Mouse (Mus musculus): Measurements from ENCODE around the gene Trim46.

Trim46 gene

GRCm38 (mm10) chr3:89246261-89247100 is at the start of gene Trim46:
Gene Trim46 (minus strand): TSS chr3:89246309.
- peak; percentile 66 to 78 for DNase-seq (ENCODE audit: low read depth in 1 of 2, low spot score in 2 of 2)

GRCm38 (mm10) chr3:89295685-89296230 is 49.6 kb upstream of the Trim46 start:
- no peak for DNase-seq (ENCODE audit: low read depth in 1 of 2, low spot score in 2 of 2)

- DNase-seq (ENCODE audit: low read depth in 1 of 2, low spot score in 2 of 2): no peak
Measured at GRCm38 (mm10) chr3:89294195-89294594, 48.1 kb upstream of the Trim46 start.

DNA sequence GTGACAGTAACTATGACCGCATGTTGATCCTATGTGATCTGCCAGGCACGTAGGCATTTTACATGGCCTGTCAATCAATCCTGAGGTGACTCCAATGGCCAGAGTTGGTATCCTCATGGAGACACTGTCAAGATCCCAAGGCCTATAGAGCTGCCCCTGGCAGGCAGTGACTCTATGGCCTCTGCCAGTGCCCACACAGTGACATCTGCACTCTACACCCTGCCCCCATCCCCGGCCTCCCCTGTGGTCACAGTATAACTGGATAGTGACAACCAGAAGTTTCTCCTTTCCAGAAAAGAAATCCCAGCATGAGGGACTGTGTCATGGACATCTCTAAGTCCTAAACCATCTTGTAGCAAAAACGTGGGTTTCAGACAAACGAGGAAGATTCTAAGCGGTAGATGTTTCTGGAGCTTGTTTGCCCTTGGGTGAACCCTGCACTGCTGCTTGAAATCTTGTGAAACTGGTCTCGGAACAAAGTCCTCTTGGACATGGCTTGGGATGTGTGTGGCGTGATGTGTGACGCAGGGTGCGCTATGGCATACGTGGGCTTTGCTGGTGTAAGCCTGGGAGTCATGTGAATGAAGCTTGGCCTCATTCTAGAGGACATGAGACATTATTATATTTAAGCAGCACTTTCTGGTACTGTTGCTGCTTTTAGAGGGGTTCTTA is 47.3 kb upstream of the Trim46 start:
- DNase-seq (ENCODE audit: low read depth in 1 of 2, low spot score in 2 of 2): no peak

- no peak for DNase-seq (ENCODE audit: low read depth in 1 of 2, low spot score in 2 of 2)
Measured at GRCm38 (mm10) chr3:89292303-89292702, 46.2 kb upstream of the Trim46 start.

DNA sequence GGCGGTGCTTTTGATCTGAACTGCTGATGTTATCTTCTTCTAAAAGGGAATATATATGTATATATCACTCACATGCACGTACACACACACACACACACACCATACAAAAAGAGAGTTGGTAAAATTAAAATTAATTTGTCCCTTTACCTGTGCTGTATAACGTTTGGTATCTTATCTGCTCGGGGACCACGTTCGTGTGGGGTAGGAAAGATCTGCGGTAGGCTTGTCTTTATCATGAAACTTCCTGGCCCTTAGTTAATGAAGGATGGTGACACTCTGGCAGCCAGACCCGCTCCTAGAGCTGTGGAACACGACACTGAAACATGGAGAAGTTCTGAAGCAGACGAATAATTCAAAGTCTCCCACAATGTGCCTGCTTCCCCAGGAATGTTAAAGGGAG is 45.8 kb upstream of the Trim46 start:
- no peak for DNase-seq (ENCODE audit: low read depth in 1 of 2, low spot score in 2 of 2)

- DNase-seq (ENCODE audit: low read depth in 1 of 2, low spot score in 2 of 2): no peak
Measured at GRCm38 (mm10) chr3:89288503-89288928, 42.4 kb upstream of the Trim46 start.

- no peak for DNase-seq (ENCODE audit: low read depth in 1 of 2, low spot score in 2 of 2)
Measured at GRCm38 (mm10) chr3:89287286-89287685, 41.2 kb upstream of the Trim46 start.

- DNase-seq (ENCODE audit: low read depth in 1 of 2, low spot score in 2 of 2): no peak
Measured at GRCm38 (mm10) chr3:89285526-89285925, 39.4 kb upstream of the Trim46 start.

DNA sequence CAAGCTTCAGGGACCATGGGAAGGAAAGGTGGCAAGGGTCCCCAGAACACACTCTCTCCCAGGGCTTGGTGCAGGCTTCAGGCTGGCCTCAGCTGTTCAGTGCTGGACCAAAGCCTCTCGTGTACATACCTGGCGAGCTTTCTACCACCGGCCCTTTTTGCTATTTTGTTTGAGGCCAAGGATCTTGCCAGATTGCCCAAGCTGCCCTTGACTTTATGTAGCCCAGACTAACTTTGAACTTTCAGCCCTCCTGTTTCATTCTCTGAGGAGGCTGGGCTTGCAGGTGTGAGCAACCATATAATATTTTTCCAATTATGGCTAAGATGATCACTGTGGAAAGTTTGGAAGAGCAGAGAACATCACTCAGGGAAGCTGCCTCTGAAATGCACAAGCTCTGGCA is 38.2 kb upstream of the Trim46 start:
- no peak for DNase-seq (ENCODE audit: low read depth in 1 of 2, low spot score in 2 of 2)

DNA sequence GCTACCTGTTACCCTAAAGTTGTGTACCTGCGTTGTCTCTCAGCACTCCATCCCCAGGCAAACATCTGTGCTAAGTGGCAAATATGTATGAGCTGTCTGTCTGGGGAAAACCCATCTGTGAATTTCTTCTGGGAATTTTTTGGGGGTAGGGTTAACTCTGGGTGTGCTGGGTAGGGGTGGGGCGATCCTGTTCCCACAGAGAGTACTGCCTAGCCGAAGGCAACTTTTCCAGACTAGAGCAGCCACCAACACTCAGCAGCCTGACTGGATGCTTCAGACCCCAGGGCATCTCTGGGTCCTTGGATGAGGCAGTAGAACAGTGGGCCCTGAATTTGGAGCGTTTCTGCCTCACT is 36.2 kb upstream of the Trim46 start:
- no peak for DNase-seq (ENCODE audit: low read depth in 1 of 2, low spot score in 2 of 2)

DNA sequence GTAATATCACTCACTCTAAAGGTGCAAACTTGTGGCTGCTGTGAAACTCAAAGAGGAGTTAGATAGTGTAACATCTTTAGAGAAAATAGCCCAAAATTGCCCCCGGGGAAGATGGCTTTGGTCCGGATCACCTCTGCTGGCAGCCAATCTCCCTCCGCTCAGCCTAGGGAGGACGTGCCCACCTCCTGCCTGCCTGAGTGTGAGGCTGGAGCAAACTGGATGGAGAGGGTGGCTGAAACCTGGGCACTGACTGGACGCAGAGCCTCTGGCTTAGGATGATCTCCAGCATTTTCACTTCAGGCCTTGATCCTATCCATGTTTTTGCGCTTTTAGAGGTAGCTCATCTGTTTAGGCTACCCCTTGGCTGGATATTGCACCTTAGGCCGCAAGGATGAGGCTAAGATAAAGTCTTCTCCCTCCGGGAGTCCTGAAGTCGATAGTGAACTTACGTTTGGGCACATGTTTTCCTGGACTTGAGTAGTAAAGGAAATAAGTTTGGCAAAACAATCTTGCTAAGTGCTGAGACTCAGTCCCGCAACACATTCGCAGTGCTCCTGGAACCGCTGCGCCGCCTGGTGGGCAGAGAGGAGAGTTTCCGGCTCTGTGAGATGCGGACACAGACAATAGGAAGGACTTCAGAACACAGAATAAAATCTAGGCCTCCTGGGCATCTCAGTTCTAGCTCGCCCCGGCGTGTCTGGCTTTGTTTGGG is 35.6 kb upstream of the Trim46 start:
- peak; percentile 39 to 66 for DNase-seq (ENCODE audit: low read depth in 1 of 2, low spot score in 2 of 2)

DNA sequence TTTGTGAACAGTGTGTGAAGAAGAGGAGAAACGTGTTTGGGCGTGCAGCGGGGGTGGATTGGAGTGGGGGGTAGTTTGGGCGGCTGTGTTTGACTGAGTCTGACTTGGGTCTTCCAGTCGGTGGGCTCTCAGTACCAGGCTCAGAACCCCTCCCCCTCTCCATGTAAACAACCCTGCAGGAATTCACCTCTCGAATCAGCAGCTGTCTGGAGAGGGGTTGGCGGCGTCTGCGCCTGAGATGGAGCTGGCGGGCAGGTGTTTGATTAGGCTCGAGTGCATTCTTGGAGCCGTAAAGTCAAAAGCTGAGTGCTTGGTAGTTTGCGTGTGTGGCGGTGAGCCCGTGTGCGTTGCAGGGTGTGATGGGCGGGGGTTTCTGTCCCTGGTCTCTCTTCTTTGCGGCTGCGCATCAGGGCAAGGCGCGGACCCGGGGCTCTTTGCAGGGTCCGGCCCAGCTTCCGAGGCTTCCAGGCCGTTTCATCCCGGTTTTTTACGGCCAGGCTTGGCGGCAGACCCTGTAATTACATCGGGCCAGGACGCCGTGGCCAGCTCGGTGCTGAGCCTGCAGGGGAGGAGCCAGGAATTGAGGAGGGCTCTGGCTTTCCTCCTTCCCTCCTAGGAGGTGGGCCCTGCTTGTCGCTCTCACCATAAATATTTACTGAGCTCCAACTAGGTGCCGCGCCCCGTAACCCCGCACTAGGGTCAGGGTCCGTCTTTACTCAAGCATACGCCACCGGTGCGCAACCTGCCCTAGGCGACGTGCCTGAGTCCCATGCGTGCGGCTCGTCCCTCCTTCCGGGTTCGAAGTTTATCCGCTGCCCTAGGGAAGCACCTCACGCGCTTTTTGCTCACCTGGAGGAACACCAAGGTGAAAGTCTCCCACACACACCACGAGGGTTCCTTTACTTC is 34.8 kb upstream of the Trim46 start, which contains the start of gene Efna1:
Gene Efna1, minus strand, starts transcription at position 537 of the 906 bp plus-strand sequence.
- no peak for DNase-seq (ENCODE audit: low read depth in 1 of 2, low spot score in 2 of 2)

- no peak for DNase-seq (ENCODE audit: low read depth in 1 of 2, low spot score in 2 of 2)
Measured at GRCm38 (mm10) chr3:89280050-89280605, 34.0 kb upstream of the Trim46 start.

DNA sequence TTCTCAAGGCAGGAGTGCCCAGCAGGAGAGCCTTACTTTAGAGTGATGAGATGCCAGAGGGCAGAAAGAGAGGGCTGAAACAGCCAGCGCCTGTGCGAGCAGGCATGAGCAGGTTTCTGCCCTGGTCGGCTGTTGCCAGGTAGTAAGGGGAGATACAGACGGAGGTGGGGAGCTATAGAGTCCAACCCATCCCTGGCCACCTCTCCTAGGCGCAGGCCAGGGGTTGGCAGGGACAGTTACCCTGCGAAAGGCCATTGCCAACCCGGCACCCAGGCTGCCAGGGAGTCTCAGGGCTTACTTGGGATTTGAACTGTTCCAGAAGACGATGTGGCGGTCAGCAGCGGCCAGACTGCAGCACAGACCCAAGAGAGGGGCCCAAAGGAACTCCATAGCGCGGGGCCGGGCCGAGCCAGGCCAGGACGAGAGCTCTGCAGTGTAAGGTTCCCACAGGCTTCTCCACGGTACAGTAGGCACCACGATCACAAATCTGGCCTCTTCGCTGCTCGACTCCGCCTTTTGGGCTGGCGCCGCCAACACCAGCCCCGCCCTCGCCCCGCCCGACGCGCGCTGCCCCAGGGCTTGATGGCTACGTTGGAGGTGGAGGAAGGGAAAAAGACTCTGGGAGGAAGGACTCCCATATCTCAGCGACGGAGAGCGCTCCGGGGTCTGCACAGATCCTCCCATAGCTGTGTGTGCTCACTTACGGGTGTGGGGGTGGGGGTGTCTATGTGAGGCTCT is 33.2 kb upstream of the Trim46 start:
- peak; percentile 21 to 30 for DNase-seq (ENCODE audit: low read depth in 1 of 2, low spot score in 2 of 2)

DNA sequence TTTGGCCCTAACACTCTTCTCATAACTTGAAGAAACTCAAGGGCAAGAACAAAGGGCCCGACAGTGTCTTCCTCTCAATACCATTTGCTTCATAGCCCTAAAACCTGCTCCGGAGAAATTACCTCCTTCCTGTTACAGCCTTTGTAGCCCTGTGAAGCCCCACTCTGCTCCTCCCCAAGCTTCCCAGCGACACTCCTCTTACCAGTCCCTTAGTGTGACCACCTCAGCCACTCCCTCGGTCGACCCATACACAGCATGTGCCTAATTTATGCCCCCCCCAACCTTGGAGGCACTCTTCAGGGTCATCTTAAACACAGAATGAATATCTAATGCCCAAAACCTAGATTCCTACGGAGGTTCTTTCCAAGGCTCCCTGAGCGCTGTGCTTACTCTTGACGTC is 32.5 kb upstream of the Trim46 start:
- no peak for DNase-seq (ENCODE audit: low read depth in 1 of 2, low spot score in 2 of 2)

DNA sequence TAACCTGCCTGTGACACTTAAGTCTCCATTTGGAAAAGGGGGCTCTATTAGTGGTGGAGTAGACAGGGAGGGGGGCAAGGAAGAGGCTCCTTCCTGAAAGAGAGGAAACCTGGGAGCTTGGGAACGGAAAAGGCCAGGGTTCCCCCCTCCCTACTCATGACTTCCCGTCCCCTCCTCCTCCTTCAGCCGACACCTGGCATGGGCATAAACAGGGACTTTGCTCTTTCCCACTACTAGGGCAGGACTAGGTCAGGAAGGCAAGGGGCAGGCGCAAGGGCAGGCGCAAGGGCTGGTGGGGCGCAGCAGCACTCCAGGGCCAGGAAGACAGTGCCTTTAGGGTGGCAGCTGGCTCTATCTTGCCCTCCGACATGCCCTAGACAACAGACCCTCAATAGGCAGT is 32.0 kb upstream of the Trim46 start:
- DNase-seq (ENCODE audit: low read depth in 1 of 2, low spot score in 2 of 2): no peak

- no peak for DNase-seq (ENCODE audit: low read depth in 1 of 2, low spot score in 2 of 2)
Measured at GRCm38 (mm10) chr3:89277281-89278021, 31.3 kb upstream of the Trim46 start.

- DNase-seq (ENCODE audit: low read depth in 1 of 2, low spot score in 2 of 2): no peak
Measured at GRCm38 (mm10) chr3:89276061-89276460, 30.0 kb upstream of the Trim46 start.

All from monocyte, adult 2 months (primary cell).